ENCODE assay signal across 17 mouse cellular contexts in genomic region chr6:32384423-32384822, GRCm38 (mm10).
DNase-seq lines count a peak whose midpoint lies in the region; ATAC-seq and TF ChIP-seq lines count a peak whose summit lies in the region.
"Had no signal": no experiment of that assay in that cellular context is flagged by ENCODE, and none has a peak within 500 bp of the region (broad histone marks: within the 10 kb centered on the region; RNA-seq: fewer than 3 reads in every experiment).

No protein-coding gene starts in this region.

- ATAC-seq in frontal cortex, adult (ENCODE audit: low TSS enrichment) = peak; percentile 71
- no peak for ATAC-seq in neural tube, embryonic 13.5 days (ENCODE audit: low read depth)
- ATAC-seq in heart, embryonic 12.5 days (ENCODE audit: insufficient number of reproducible peaks, low FRiP score) = no peak
- ATAC-seq: forebrain, embryonic 13.5 days; forebrain, embryonic 15.5 days had no signal

- DNase-seq in frontal cortex, adult 2 months (ENCODE audit: extremely low spot score in 1 of 2, low spot score in 1 of 2) = no peak
- DNase-seq in left cerebral cortex, adult 2 months (ENCODE audit: extremely low spot score in 1 of 2, low spot score in 2 of 2) = no peak
- no peak for DNase-seq in left cerebral cortex, postnatal 14 days (ENCODE audit: low spot score in 2 of 2)
- DNase-seq in neural tube, embryonic 10.5 days (ENCODE audit: extremely low spot score, low spot score) = no peak
- DNase-seq in telencephalon, adult 2 months (ENCODE audit: low read depth, low spot score) = peak; percentile 15
- DNase-seq: adrenal gland, adult 2 months; adrenal gland, postnatal 10 days; adrenal gland, postnatal 25 days; cerebellum, adult 11-12 months; cerebellum, adult 9-10 months had no signal

- H3K4me3 ChIP-seq in left cerebral cortex, adult 2 months = no peak overlapping the region
- no peak overlapping the region for H3K4me3 ChIP-seq in neural tube, embryonic 13.5 days
- H3K4me3 ChIP-seq in heart, embryonic 12.5 days = no peak overlapping the region
- H3K4me3 ChIP-seq: embryonic facial prominence, embryonic 10.5 days; embryonic facial prominence, embryonic 12.5 days; forebrain, embryonic 13.5 days; forebrain, embryonic 15.5 days had no signal

- H3K9me3 ChIP-seq in neural tube, embryonic 13.5 days = no peaks in the 10 kb centered on the region
- no peaks in the 10 kb centered on the region for H3K9me3 ChIP-seq in heart, embryonic 12.5 days (replicated peaks)
- H3K9me3 ChIP-seq: embryonic facial prominence, embryonic 10.5 days; embryonic facial prominence, embryonic 12.5 days; forebrain, embryonic 13.5 days; forebrain, embryonic 15.5 days had no signal

- 88% methylated on average over 8 of the region's 8 CpGs for WGBS in neural tube, embryonic 13.5 days
- WGBS in heart, embryonic 12.5 days = 82% methylated on average over 8 of the region's 8 CpGs

- no peaks in the 10 kb centered on the region for H3K36me3 ChIP-seq in neural tube, embryonic 13.5 days
- no peaks in the 10 kb centered on the region for H3K36me3 ChIP-seq in heart, embryonic 12.5 days
- H3K36me3 ChIP-seq: embryonic facial prominence, embryonic 10.5 days; embryonic facial prominence, embryonic 12.5 days; forebrain, embryonic 15.5 days had no signal

- intact Hi-C loops in left cerebral cortex, adult 2 months (cut with DNase I) = no loop called here
- intact Hi-C loops in left cerebral cortex, postnatal 14 days (cut with DNase I) = no loop called here

- peaks cover 52% of the 10 kb centered on the region for H3K4me1 ChIP-seq in neural tube, embryonic 13.5 days (replicated peaks)
- H3K4me1 ChIP-seq in heart, embryonic 12.5 days (replicated peaks) = peaks cover 52% of the 10 kb centered on the region

- H3K9ac ChIP-seq in neural tube, embryonic 13.5 days = 0 out of 2 replicates have a peak overlapping the region, but pooled peaks have one; percentile 31
- no peak overlapping the region for H3K9ac ChIP-seq in heart, embryonic 12.5 days
- H3K9ac ChIP-seq: embryonic facial prominence, embryonic 12.5 days; forebrain, embryonic 13.5 days; forebrain, embryonic 15.5 days had no signal

- H3K4me2 ChIP-seq in neural tube, embryonic 13.5 days = no peak overlapping the region
- H3K4me2 ChIP-seq in heart, embryonic 12.5 days = no peak overlapping the region
- H3K4me2 ChIP-seq: embryonic facial prominence, embryonic 12.5 days; forebrain, embryonic 13.5 days; forebrain, embryonic 15.5 days had no signal

- TF ChIP-seq CTCF in left cerebral cortex, adult 2 months (IDR thresholded peaks at IDR 0.05) = no peak

- H3K27me3 ChIP-seq in neural tube, embryonic 13.5 days = no peaks in the 10 kb centered on the region; the same call in 1 of the 2 replicates
- no peaks in the 10 kb centered on the region for H3K27me3 ChIP-seq in heart, embryonic 12.5 days (replicated peaks)
- H3K27me3 ChIP-seq: embryonic facial prominence, embryonic 12.5 days; forebrain, embryonic 13.5 days; forebrain, embryonic 15.5 days had no signal

- peak overlapping the region; percentile 50 for H3K27ac ChIP-seq in left cerebral cortex, adult 2 months
- no peak overlapping the region for H3K27ac ChIP-seq in neural tube, embryonic 13.5 days (replicated peaks)
- no peak overlapping the region for H3K27ac ChIP-seq in heart, embryonic 12.5 days (ENCODE audit: poor library complexity, severe bottlenecking)
- H3K27ac ChIP-seq: embryonic facial prominence, embryonic 10.5 days; embryonic facial prominence, embryonic 12.5 days; forebrain, embryonic 13.5 days had no signal
